Mouse (Mus musculus) CD4-positive, CD25-positive, alpha-beta regulatory T cell, adult 4 months (primary cell): ENCODE data around the gene Parp9. TPM values are rescaled to one million over a fixed set of nuclear protein-coding genes. Genes with fewer than 3 reads are reported as not detected.
A peak's percentile ranks its signal among the peaks of the same experiment; 100 is the strongest.
"Not testable (repeated sequence)": the region's sequence is repeated elsewhere in the genome, so short reads cannot be mapped to it uniquely, and the experiment has no call there.

Experiments
- ATAC-seq: one replicate; pipeline ENCODE4 v1.8.0; 2017
- polyA plus RNA-seq, 2 experiments: library from polyadenylated mRNA; unstranded; fragments of 100-300 nt; shearing (Covaris generic); gene quantifications; one replicate each; pipeline ENCODE4 v1.2.1; 2017

Gene Parp9
- 10 to 100 TPM; 73.8 to 98.6 TPM for polyA plus RNA-seq

DNA sequence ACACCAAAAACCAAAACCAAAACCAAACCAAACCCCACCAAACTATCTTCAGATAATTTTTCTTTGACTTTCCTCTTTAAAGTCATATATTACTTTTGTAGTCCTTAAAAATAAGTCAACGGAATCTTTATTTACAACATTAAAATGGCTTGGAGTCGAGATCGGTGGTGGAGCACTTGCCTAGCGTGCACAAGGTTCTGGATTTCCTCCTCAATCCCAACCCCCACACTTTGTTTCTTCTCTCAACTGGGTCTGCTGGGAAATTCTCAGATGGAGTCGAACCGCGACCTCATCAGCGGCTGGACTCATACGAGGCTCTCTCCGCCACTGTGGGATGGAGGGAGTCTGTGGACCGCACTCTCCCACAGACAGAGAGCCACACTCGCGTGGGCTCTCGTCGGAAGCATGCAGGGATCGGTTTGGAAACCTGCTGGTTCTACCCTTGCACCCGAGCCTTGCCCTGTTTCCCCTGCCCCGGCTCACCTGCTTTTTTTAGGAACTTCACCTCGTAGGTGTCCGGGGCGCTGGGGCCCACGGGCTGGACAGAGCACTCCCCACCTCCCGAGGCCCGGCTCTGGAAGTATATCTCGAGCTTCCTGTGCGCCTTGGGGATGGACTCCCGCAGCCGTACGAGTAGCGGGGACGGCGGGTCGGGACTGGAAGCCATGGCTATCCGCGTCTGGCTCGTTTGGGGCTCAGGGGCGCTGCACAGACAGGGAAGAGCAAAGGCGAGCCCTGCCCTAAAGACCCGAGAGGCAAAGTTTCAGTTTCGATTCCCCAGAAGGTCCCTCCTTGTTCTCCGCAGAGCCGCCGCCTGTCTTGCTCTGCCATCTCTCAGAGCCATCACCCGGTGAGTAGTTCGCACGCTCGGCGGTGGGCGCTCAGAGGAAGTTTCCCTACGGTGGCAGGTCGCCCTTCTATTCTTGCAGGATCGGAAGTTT is at the start of gene Parp9, which contains the start of gene Dtx3l:
Parp9 (plus strand) TSS at position 260 of the 941 bp plus-strand sequence.
Dtx3l (minus strand) TSS at position 941 of the 941 bp plus-strand sequence.
- ATAC-seq, result peak; percentile 79

DNA sequence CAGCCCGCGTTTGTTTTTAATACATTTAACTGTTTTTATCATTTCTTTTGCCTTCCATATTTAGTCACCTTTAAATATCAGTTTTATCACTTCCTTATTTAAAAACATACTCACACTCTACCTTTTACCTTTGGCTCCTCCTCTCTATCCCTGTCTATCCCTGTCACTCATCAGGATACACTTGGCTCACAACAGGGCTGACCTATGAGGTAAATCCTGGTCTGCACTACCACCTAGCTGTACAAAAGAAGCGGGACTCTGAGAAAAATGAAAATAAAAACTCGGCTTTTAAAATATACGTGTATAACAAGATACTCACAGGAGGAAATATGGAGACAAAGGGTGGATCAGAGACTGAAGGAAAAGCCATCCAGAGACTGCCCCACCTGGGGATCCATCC is 49.4 kb upstream of the Parp9 start:
- ATAC-seq, result no peak

DNA sequence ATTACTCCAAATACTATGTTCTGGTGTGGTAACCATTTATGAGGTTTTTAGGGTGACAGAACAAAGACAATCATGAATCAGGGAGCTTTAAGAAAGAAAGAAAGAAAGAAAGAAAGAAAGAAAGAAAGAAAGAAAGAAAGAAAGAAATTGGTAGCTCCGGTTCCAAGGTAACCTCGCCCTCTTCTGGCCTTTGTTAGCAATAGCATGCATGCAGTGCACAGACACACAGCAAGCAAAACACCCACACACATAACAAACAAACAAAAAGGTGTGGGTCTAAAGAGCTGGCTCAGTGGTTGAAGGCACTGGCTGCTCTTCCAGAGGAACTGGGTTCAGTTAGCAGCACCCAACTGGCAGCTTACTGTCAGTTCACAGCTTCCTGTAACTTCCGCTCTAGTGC is 47.6 kb upstream of the Parp9 start:
- peak; percentile 47 for ATAC-seq

DNA sequence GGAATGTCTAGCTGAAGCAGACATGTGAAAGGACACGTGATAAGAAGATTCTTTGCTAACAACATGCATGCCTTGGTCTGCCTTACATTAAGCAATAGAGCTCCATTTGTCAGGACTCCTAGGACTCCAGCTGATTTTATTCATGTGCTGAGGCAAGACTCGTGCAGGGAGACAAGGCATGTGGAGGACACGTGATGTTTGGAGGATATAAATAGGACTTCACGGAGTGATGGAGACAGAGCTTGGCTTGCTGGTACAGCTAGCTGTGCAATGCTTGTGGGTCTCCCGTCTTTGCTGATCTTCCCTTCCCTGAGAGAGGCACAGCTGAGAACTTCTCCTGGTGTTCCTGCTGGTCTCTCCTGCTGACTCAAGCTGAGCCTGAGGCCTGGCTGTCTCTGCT is 46.7 kb upstream of the Parp9 start:
- not testable (repeated sequence) for ATAC-seq

DNA sequence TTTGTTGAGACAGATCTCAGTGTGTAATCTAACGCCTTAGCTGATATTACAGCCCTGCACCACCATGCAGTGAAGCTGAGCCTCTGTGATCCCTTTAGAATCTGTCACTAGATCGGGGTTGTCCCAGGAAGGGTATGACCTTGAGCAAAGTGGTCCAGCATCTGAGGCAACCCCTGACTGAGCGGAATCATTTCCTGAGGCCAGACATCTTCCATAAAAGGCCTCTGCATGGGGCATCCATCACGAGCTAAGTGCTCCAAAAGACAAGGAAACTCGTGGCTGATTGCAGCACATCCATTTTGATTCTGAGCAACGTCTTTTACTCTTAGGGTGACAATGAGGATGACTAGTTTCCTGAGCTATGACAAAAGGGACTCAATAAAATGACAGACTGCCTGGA is 43.3 kb upstream of the Parp9 start:
- no peak for ATAC-seq

DNA sequence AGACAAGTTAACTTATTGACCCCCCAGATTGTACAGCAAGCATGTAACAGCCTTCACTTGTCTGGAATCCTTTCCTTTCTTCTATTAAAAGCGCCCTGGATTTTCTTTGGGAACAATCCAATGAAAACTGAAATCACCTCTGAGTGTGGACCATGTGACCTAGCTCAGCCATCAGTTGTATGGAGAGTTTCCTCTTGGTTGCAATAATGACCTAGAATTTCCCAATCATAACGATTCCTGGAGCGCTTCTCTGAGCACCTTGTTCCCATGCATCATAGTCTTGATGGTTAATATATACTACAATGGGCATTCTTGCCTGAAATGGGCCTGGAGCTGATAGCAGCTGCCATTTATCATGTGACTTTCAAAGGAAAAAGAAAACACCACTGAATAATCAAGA is 37.7 kb upstream of the Parp9 start:
- ATAC-seq, result no peak

DNA sequence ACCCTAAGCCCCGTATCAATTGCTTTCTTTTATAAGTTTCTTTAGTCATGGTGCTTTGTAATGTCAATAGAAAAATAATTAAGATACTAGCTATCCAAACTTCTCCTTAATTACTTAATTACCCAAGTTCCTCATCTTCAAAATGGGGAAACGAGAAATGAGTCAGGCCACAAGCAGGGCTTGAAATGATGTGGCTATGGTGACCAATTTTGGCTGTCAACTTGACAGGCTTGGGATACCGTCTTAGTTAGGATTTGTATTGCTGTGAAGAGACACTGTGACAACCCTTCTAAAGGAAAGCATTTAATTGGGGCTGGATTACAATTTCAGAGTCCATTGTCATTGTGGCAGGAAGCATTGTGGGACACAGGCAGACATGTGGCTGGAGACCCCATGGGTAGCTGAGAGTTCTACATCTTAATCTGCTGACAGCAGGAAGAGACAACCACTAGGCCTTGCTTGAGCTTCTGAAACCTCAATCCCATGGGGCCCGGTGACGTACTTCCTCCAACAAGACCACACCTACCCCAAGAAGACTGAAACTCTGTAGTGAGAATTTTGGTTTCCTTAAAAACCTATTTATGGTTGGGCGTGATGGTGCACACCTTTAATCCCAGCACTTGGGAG is 35.1 kb upstream of the Parp9 start:
- no peak for ATAC-seq

DNA sequence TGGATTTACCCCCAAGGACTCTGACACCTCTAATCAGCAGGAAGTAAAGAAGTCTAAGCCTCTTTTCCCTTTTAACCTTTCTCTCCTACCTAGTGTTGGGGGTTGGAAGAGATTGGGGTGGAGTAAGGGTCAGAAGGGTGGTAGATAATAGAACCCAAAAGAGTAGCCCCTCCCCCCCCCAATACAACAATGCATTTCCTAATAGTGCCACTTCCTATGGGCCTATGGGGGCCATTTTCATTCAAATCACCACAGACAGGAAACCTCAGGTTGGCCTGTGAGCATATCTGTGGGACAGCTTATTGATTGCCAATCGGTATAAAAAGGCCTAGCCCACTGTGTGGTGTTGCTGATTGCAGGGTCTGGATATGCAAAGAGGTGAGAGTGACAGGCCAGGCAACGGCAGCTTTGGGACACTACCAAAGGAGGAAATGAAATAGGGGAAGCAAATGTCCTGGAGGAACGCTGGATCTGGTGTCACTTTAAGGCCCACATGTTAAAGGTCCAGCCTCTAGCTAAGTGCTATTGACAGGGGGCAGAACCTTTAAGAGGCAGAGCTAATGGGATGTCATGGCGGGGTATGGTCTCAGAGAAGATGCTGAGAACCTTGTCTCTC is 34.0 kb upstream of the Parp9 start:
- ATAC-seq, result peak; percentile 36

DNA sequence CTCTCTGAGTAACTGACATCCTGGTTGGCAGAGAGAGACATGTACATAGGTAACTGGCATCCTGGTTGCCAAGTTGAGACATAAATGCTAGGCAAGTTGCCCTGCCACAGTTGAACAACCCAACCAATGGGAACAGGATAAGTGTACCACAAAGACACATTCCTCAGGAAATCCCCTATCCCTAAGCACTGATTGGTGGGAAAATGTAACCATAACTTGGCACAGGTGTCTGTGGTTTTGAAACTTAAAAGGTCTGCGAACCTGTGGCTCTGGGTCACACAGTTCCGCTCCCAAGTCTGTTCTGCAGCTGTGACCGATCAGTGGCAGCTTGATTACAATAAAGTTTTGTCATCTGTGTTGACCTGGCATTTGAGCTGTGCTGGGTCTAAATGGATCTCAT is 32.9 kb upstream of the Parp9 start:
- ATAC-seq, result peak; percentile 78

DNA sequence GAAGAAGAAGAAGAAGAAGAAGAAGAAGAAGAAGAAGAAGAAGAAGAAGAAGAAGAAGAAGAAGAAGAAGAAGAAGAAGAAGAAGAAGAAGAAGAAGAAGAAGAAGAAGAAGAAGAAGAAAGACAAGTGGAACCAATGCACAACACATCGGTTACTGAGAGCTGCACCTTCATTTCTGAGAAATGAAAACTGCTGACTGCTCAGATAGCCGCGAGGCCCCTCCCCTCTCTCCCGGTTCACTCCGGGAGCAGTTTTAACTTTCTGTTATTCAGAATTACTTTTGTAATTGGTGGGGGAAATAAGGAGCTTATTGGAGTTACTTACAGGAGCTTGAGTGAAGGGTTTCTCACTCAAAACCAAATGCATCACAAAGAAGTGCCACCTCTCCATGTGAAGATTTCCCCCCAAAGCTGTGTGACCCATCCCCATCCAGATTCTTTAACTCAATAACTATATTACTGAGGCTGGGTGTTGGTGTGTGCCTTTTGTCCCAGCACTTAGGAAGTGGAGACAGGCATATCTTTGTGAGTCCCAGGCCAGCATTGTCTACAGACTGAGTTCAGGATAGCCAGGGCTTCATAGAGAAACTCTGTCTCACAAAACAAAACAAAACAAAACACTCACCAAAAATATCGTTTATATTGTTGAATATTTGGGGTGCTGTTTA is 32.3 kb upstream of the Parp9 start:
- ATAC-seq, result peak; percentile 37

DNA sequence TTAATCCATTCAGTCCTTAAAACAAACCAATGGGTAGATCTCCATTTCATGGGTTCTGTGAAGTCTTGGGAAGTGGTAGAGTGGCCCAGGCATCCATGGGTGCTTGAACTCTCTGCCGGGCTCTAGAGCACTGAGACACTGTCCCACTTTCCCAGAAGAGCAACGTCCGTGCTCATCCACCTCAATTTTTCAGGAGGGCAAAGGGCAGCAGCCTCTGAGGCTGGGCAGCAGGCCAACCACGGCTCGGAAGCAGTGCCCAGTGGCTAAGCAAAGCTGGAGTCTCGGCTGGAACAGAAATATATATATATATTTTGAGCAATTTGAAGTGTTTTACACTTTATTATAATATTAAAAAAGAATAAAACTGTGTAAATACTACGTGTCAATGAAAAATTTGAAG is 31.4 kb upstream of the Parp9 start:
- no peak for ATAC-seq

DNA sequence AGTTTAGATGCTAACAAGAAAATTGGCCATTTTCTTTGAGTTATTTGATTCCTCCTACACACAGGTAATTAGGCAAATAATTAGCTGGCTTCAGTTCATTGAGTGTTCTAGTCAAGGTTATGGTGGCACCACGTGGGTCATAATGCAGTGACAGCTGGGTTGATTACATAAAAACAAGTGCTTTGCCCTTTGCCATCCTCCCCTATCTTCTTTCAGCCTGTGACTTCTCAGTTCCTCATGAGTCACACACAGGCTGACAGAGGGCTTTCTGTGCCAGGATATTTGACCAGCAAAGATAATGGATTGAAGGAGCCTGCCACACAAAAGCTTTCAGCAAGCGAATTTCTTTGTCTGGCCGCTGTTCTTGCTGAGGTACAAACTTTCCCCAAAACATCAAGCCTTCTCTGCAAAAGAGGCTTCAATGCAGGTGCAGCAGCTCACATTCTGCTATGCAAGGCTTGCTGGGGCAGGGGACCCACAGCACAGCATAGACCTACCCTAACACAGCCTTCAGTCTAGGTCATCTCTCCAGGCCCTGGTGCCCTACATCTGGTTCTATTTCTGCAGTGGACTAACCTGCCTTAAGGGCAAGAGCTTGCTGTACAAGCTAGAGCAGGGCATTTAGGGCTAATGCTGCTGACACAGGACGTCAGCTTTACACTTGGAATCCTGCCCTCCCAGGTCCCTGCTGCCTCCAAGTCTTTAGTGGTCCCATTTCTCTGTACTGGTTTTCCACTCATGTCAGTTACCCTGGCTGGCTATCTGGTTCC is 30.7 kb upstream of the Parp9 start:
- ATAC-seq, result no peak

DNA sequence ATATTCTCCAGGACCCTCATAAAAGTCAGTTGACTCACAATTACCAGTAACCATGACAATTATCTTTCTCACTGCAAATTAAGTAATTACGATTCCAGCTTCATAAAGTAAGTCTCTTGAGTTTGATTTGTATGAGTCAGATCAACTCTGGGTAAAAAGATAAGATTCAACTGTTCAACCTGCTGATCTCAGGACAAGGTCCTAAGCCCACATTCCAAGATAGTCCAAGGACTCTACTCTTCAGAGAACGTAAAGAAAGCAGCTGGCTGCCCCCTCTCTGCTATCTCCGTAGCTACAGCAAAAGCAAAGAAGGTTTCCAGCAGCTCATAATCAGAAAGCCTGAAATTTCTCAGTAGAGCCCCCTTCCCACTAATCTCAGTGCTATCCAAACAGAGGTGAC is 26.8 kb upstream of the Parp9 start:
- no peak for ATAC-seq

DNA sequence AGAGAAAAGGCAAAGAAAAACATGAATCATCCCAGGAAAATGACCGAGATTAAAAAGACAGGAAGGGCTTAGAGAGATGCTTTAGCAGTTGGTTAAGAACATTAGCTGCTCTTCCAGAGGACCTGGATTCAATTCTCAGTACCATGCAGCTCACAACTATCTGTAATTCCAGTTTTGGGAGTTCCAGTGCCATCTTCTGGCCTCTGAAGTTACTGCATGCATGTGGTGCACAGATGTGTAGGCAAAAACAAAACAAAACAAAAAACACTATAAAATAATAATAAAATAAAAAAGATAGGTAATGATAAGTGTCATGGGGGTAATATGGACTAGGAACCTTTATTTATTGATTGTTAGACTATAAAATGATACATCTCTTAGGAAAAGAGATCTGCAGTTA is 24.7 kb upstream of the Parp9 start:
- ATAC-seq, result peak; percentile 71

DNA sequence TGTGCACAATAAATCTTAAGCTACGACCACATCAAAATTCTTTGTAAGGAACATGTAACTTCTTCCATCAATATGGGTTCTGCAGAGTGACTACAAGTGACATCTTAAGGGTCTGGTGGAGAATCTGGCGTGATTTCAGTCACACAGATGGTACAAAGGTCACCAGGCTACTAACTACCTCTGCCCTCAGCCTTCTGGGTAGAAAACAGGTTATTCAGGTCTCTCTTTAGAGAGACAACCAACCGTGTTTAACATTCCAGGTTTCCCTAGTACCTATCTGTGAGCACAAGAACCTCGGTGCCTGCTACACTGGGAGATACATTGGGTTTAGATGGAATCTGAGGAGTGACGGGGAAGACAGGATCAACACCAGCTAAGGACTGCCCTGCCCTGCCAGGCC is 24.0 kb upstream of the Parp9 start:
- ATAC-seq, result no peak

DNA sequence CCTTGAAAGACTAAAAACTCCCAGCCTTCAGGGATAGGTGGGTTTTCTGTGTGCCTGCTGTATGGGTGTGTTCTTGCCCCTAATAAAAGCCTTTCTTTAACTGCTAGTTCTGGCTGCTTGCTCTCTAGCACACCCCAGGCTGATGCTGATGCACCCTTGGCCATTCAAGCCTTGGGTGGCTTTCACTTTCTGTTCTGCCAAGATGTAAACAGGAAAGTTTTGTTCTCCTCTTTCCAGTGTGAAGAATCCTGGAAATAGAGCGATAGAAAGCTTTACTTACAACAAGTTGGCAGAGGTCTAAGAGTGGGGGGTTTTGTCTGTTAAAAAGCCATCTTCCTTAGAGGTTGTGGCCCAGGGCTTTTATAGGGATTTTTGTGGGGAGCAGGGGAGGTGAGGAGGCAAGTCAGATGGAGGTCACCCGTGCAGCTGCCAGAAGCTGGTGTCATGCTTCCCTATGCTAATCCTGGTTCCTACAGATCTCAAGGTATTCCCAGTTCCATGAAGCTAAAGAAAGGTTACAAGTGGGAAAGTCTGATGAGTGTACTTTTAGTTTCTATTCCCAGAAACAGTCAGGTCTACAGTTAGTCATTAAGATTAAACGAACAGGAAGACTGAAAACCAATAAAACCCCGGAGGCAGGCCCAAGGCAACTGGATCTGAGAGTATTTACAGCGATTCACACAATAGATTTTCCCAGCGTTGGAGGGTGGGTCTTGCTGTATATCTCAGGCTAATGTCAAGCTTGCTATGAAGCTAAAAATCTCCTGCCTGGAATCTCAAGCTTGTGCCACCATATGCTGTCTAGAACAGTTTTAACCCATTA is 19.3 kb upstream of the Parp9 start:
- ATAC-seq, result peak; percentile 91

DNA sequence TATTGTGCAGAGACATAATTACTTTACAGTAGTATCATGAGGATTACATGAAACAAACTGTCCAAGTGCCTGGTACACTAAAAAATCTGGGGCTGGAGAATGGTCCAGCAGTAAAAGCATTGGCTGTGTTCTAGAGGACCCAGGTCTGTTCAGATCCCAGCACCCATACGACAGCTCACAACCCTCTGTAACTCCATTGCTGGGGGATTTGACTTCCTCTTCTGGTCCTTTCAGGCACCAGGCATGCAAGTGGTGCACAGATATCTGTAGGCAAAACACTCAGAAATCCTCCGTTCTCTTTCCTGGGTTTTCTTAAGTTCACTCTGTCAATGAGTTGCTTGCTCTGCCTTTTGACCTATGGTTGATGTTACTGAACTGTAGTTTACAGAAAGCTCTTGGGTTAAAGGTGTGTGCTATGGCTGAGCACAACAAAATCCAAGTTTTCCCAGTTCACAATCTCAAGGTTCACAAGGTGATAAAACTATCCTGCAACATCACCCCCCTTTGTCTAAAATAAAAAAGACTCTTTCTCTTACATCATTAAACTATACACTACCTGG is 16.5 kb upstream of the Parp9 start:
- ATAC-seq, result no peak

DNA sequence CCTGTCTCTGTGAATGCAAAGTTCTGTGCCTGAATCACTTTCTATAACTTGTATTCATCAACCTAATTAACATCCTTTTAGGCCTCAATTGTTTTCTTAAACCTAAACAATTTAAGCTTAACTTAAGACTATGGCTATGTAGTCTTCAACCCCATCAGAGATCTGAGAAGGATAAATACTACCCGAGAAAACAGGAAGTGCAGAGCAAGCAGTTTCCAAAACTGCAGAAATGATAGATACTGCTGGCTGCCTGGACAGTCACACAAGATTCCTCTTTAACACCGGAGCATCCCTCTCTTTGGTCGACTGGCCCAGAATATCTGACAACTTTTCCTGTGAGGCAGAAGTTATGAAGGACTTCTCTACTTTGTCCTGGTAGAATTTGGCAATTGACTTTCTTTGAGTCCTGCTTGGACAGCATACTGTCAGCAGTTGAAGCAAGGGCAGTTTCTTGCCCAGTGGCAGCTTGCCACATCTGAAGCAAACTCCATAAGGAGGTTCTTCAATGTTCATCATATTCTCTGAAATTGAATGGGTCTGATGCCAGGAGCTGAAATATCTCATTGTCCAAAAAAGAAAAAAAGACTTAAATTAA is 15.9 kb upstream of the Parp9 start:
- ATAC-seq, result no peak

DNA sequence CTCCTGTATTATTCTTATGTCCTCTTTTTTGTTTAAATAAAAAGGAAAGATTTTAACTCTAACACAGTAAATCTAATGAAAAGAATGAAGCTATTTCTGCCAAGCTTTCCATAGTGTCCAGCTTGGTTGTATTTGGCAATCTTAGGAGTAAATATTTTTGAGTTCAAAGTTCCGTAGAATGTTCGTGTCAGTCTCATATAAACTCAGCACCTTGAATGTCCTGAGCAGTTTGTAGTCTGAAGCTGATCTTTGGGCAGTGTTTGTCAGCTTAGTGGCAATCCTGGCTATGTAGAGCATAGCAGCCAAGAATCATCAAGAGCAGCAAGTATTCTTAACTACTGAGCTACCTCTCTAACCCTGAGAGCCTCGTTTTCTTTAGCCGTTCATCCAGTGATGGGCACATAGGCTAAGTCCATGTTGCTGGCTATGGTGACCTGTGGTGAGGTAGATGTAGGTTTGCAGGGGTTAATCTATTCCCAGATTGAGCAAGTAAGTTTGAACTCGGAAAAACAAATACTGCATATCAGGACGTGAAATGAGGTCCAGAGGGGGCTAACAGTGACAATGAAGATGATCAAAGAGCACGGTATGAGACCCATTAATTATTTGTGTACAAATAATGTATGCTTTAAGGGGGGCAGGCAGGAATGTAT is 14.6 kb upstream of the Parp9 start:
- ATAC-seq, result no peak

DNA sequence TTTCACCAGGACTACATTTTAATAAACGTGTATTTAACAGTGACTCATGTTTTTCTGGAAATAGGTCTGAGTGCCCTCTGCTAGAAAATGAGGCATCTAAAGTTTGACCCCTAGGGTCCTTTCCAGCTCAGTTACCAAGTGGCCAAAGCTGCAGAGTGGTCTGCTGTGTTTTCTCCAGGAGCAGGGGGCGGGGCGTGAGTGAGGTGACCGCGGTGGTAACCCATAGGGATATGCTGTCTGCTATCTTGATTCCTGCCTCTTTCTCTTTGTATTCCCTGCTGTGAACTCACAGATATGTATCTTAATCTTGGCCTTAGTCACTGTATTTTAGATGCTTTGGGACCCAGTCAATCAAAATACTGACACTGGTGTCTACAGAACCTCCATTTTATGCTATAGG is 13.9 kb upstream of the Parp9 start:
- no peak for ATAC-seq
